Mouse (Mus musculus) liver, embryonic 12.5 days (tissue): ENCODE measurements around the gene Cxcl13. TPM values are rescaled to one million over a fixed set of nuclear protein-coding genes. Genes with fewer than 3 reads are reported as not detected.

Experiments
- ATAC-seq: fragments of 200-750 bp; cut with Nextera tagmentation; 2 replicates; pipeline ENCODE4 v1.8.0; 2017; ENCODE audit warnings: moderate number of reproducible peaks, mild to moderate bottlenecking, moderate library complexity
- H3K27ac ChIP-seq: fragments of 300-500 bp; sonication (generic); 2 replicates; pipeline ENCODE4 v1.5.1; 2016; ENCODE audit warnings: mild to moderate bottlenecking
- H3K27me3 ChIP-seq: fragments of 300-500 bp; sonication (generic); replicated peaks from 2 replicates; pipeline ENCODE4 v1.6.1; 2016; ENCODE audit warnings: mild to moderate bottlenecking, moderate library complexity
- H3K36me3 ChIP-seq: fragments of 300-500 bp; sonication (generic); 2 replicates; pipeline ENCODE4 v1.6.1; 2016; ENCODE audit warnings: mild to moderate bottlenecking, moderate library complexity
- H3K4me1 ChIP-seq: fragments of 300-500 bp; sonication (generic); 2 replicates; pipeline ENCODE4 v1.6.1; 2016
- H3K4me2 ChIP-seq: fragments of 300-500 bp; sonication (generic); 2 replicates; pipeline ENCODE4 v1.6.1; 2016; ENCODE audit warnings: mild to moderate bottlenecking, moderate library complexity
- H3K4me3 ChIP-seq: fragments of 300-500 bp; sonication (generic); 2 replicates; pipeline ENCODE4 v1.5.1; 2016; ENCODE audit warnings: mild to moderate bottlenecking, moderate library complexity
- H3K9ac ChIP-seq: fragments of 300-500 bp; sonication (generic); 2 replicates; pipeline ENCODE4 v1.6.1; 2016; ENCODE audit warnings: mild to moderate bottlenecking, moderate library complexity
- H3K9me3 ChIP-seq: fragments of 300-500 bp; sonication (generic); replicated peaks from 2 replicates; pipeline ENCODE4 v1.6.1; 2016; ENCODE audit warnings: mild to moderate bottlenecking, moderate library complexity
- WGBS: fragments of 180-500 bp; shearing (Covaris S2); methylation state at CpG from one replicate; pipeline ENCODE4 v1.1.7; 2016; ENCODE audit not compliant: insufficient replicate concordance; 5-methylcytosine and 5-hydroxymethylcytosine counted together
- polyA plus RNA-seq: library from polyadenylated mRNA; unstranded; fragments of >200 nt; fragmentation: Nextera tagmentation; extraction: Ambion mirVana; gene quantifications from 2 replicates; pipeline ENCODE4 v1.2.1, GENCODE M21; 2016

Cxcl13 gene
- 0.14 and 0.45 TPM in 2 replicates for polyA plus RNA-seq

- H3K27me3 ChIP-seq: no peaks in the 10 kb centered on the region
- H3K36me3 ChIP-seq: no peaks in the 10 kb centered on the region
- ATAC-seq: no peak
- no peaks in the 10 kb centered on the region for H3K4me1 ChIP-seq
- H3K9me3 ChIP-seq: no peaks in the 10 kb centered on the region
- WGBS: 43% methylated on average over 5 of the region's 5 CpGs
- H3K27ac ChIP-seq: no peak within 1 kb of the TSS
- H3K9ac ChIP-seq: no peak within 1 kb of the TSS
- no peak within 1 kb of the TSS for H3K4me2 ChIP-seq
- H3K4me3 ChIP-seq: no peak within 1 kb of the TSS
These were observed at the start of gene Cxcl13 for GRCm38 (mm10) chr5:95956651-95957050. Cxcl13 (plus strand) TSS chr5:95956951.

GRCm38 (mm10) chr5:95911006-95911405 is 45.7 kb upstream of the Cxcl13 start:
- H3K9me3 ChIP-seq: no peaks in the 10 kb centered on the region
- H3K4me3 ChIP-seq: no peak overlapping the region
- H3K36me3 ChIP-seq: no peaks in the 10 kb centered on the region
- no peaks in the 10 kb centered on the region for H3K4me1 ChIP-seq
- ATAC-seq: no peak
- H3K27ac ChIP-seq: no peak overlapping the region
- no peaks in the 10 kb centered on the region for H3K27me3 ChIP-seq
- no peak overlapping the region for H3K9ac ChIP-seq
- WGBS: 75% methylated on average over 1 of the region's 1 CpGs
- H3K4me2 ChIP-seq: no peak overlapping the region

- 73% methylated on average over 6 of the region's 6 CpGs for WGBS
- Histone ChIP-seq H3K27ac (no peak overlapping the region), H3K4me2 (no peak overlapping the region), H3K9me3 (0 out of 2 replicates have a peak, but pooled peaks cover 11% of the 10 kb centered on the region), H3K4me1 (no peaks in the 10 kb centered on the region), H3K27me3 (no peaks in the 10 kb centered on the region), H3K9ac (no peak overlapping the region), H3K36me3 (no peaks in the 10 kb centered on the region), H3K4me3 (no peak overlapping the region)
- ATAC-seq: no peak
These were observed 38.3 kb upstream of the Cxcl13 start for GRCm38 (mm10) chr5:95918491-95918890.

GRCm38 (mm10) chr5:95924023-95924422 is 32.7 kb upstream of the Cxcl13 start:
- no peak overlapping the region for H3K4me3 ChIP-seq
- no peak overlapping the region for H3K27ac ChIP-seq
- WGBS: 65% methylated on average over 6 of the region's 6 CpGs
- ATAC-seq: no peak
- no peaks in the 10 kb centered on the region for H3K4me1 ChIP-seq
- H3K36me3 ChIP-seq: no peaks in the 10 kb centered on the region
- no peak overlapping the region for H3K9ac ChIP-seq
- no peaks in the 10 kb centered on the region for H3K27me3 ChIP-seq
- H3K9me3 ChIP-seq: 0 out of 2 replicates have a peak, but pooled peaks cover 11% of the 10 kb centered on the region
- H3K4me2 ChIP-seq: no peak overlapping the region

- no peaks in the 10 kb centered on the region for H3K4me1 ChIP-seq
- no peak overlapping the region for H3K9ac ChIP-seq
- no peaks in the 10 kb centered on the region for H3K36me3 ChIP-seq
- no peak overlapping the region for H3K27ac ChIP-seq
- no peak overlapping the region for H3K4me2 ChIP-seq
- H3K9me3 ChIP-seq: 0 out of 2 replicates have a peak, but pooled peaks cover 5% of the 10 kb centered on the region
- no peak for ATAC-seq
- H3K4me3 ChIP-seq: no peak overlapping the region
- WGBS: 65% methylated on average over 10 of the region's 10 CpGs
- H3K27me3 ChIP-seq: no peaks in the 10 kb centered on the region
These were observed 31.4 kb upstream of the Cxcl13 start for GRCm38 (mm10) chr5:95925204-95925930.

- H3K4me2 ChIP-seq: no peak overlapping the region
- no peak overlapping the region for H3K27ac ChIP-seq
- H3K9ac ChIP-seq: no peak overlapping the region
- no peak for ATAC-seq
- no peaks in the 10 kb centered on the region for H3K4me1 ChIP-seq
- no peaks in the 10 kb centered on the region for H3K27me3 ChIP-seq
- H3K4me3 ChIP-seq: no peak overlapping the region
- 0 out of 2 replicates have a peak, but pooled peaks cover 2% of the 10 kb centered on the region for H3K9me3 ChIP-seq
- H3K36me3 ChIP-seq: no peaks in the 10 kb centered on the region
- WGBS: 58% methylated on average over 1 of the region's 1 CpGs
These were observed 30.9 kb upstream of the Cxcl13 start for GRCm38 (mm10) chr5:95925931-95926263.

GRCm38 (mm10) chr5:95935035-95935434 is 21.7 kb upstream of the Cxcl13 start:
- Histone ChIP-seq H3K4me3 (no peak overlapping the region), H3K4me1 (no peaks in the 10 kb centered on the region), H3K36me3 (no peaks in the 10 kb centered on the region), H3K9ac (no peak overlapping the region), H3K9me3 (0 out of 2 replicates have a peak, but pooled peaks cover 2% of the 10 kb centered on the region), H3K4me2 (no peak overlapping the region), H3K27ac (no peak overlapping the region), H3K27me3 (no peaks in the 10 kb centered on the region)
- ATAC-seq: no peak
- 57% methylated on average over 5 of the region's 5 CpGs for WGBS

GRCm38 (mm10) chr5:95936068-95936467 is 20.7 kb upstream of the Cxcl13 start:
- H3K36me3 ChIP-seq: no peaks in the 10 kb centered on the region
- no peaks in the 10 kb centered on the region for H3K27me3 ChIP-seq
- no peak overlapping the region for H3K4me2 ChIP-seq
- 0 out of 2 replicates have a peak, but pooled peaks cover 2% of the 10 kb centered on the region for H3K9me3 ChIP-seq
- H3K4me3 ChIP-seq: no peak overlapping the region
- H3K9ac ChIP-seq: no peak overlapping the region
- 64% methylated on average over 5 of the region's 5 CpGs for WGBS
- no peaks in the 10 kb centered on the region for H3K4me1 ChIP-seq
- ATAC-seq: no peak
- H3K27ac ChIP-seq: no peak overlapping the region

- Histone ChIP-seq H3K27me3 (no peaks in the 10 kb centered on the region), H3K4me1 (no peaks in the 10 kb centered on the region), H3K36me3 (no peaks in the 10 kb centered on the region), H3K9ac (no peak overlapping the region), H3K27ac (no peak overlapping the region), H3K4me2 (no peak overlapping the region), H3K4me3 (no peak overlapping the region), H3K9me3 (0 out of 2 replicates have a peak, but pooled peaks cover 2% of the 10 kb centered on the region)
- no peak for ATAC-seq
- WGBS: 44% methylated on average over 2 of the region's 2 CpGs
These were observed 19.6 kb upstream of the Cxcl13 start for GRCm38 (mm10) chr5:95937129-95937528.

GRCm38 (mm10) chr5:95938044-95938625 is 18.6 kb upstream of the Cxcl13 start:
- Histone ChIP-seq H3K4me2 (no peak overlapping the region), H3K36me3 (no peaks in the 10 kb centered on the region), H3K27me3 (no peaks in the 10 kb centered on the region), H3K4me1 (no peaks in the 10 kb centered on the region), H3K4me3 (no peak overlapping the region), H3K9me3 (0 out of 2 replicates have a peak, but pooled peaks cover 2% of the 10 kb centered on the region), H3K9ac (no peak overlapping the region), H3K27ac (no peak overlapping the region)
- 68% methylated on average over 11 of the region's 11 CpGs for WGBS
- peak; percentile 46; the same call in 1 of the 2 replicates for ATAC-seq

GRCm38 (mm10) chr5:95940682-95941221 is 16.0 kb upstream of the Cxcl13 start:
- no peak for ATAC-seq
- Histone ChIP-seq H3K4me3 (no peak overlapping the region), H3K9ac (no peak overlapping the region), H3K9me3 (0 out of 2 replicates have a peak, but pooled peaks cover 2% of the 10 kb centered on the region), H3K27ac (no peak overlapping the region), H3K27me3 (no peaks in the 10 kb centered on the region), H3K36me3 (no peaks in the 10 kb centered on the region), H3K4me2 (no peak overlapping the region), H3K4me1 (no peaks in the 10 kb centered on the region)
- 47% methylated on average over 4 of the region's 4 CpGs for whole genome bisulfite sequencing

GRCm38 (mm10) chr5:95941562-95941961 is 15.2 kb upstream of the Cxcl13 start:
- no peak for ATAC-seq
- no peak overlapping the region for H3K4me3 ChIP-seq

More at GRCm38 (mm10) chr5:95941562-95941961, 15.2 kb upstream of the Cxcl13 start:
- Histone ChIP-seq H3K9ac (no peak overlapping the region), H3K27ac (no peak overlapping the region), H3K9me3 (0 out of 2 replicates have a peak, but pooled peaks cover 2% of the 10 kb centered on the region), H3K27me3 (no peaks in the 10 kb centered on the region), H3K4me2 (no peak overlapping the region), H3K4me1 (no peaks in the 10 kb centered on the region), H3K36me3 (no peaks in the 10 kb centered on the region)
- WGBS: 58% methylated on average over 7 of the region's 7 CpGs
